Mouse (Mus musculus): ENCODE measurements around the gene Rnf5.

Gene Rnf5

GRCm38 (mm10) chr17:34585877-34586771, 17.4 kb downstream of the Rnf5 start:
- DNase-seq (ENCODE audit: low spot score in 2 of 2) = no peak

- no peak for DNase-seq (ENCODE audit: low spot score in 2 of 2)
Observed at GRCm38 (mm10) chr17:34585121-34585520, 18.4 kb downstream of the Rnf5 start.

GRCm38 (mm10) chr17:34583819-34584218, 19.7 kb downstream of the Rnf5 start:
- no peak for DNase-seq (ENCODE audit: low spot score in 2 of 2)

GRCm38 (mm10) chr17:34583397-34583796, 20.1 kb downstream of the Rnf5 start:
- no peak for DNase-seq (ENCODE audit: low spot score in 2 of 2)

GRCm38 (mm10) chr17:34582528-34582927, 21.0 kb downstream of the Rnf5 start:
- DNase-seq (ENCODE audit: low spot score in 2 of 2) = no peak

GRCm38 (mm10) chr17:34578070-34578469, 25.4 kb downstream of the Rnf5 start:
- DNase-seq (ENCODE audit: low spot score in 2 of 2) = no peak

GRCm38 (mm10) chr17:34576577-34576976, 26.9 kb downstream of the Rnf5 start:
- DNase-seq (ENCODE audit: low spot score in 2 of 2) = no peak

- no peak for DNase-seq (ENCODE audit: low spot score in 2 of 2)
Observed at GRCm38 (mm10) chr17:34572361-34572760, 31.1 kb downstream of the Rnf5 start.

- DNase-seq (ENCODE audit: low spot score in 2 of 2) = no peak
Observed at GRCm38 (mm10) chr17:34571875-34572274, 31.6 kb downstream of the Rnf5 start.

- no peak for DNase-seq (ENCODE audit: low spot score in 2 of 2)
Observed at GRCm38 (mm10) chr17:34569919-34570318, 33.6 kb downstream of the Rnf5 start.

GRCm38 (mm10) chr17:34568421-34568820, 35.1 kb downstream of the Rnf5 start:
- DNase-seq (ENCODE audit: low spot score in 2 of 2) = no peak

- DNase-seq (ENCODE audit: low spot score in 2 of 2) = no peak
Observed at GRCm38 (mm10) chr17:34567311-34567710, 36.2 kb downstream of the Rnf5 start.

- no peak for DNase-seq (ENCODE audit: low spot score in 2 of 2)
Observed at GRCm38 (mm10) chr17:34564796-34565195, 38.7 kb downstream of the Rnf5 start.

- no peak for DNase-seq (ENCODE audit: low spot score in 2 of 2)
Observed at GRCm38 (mm10) chr17:34564003-34564421, 39.5 kb downstream of the Rnf5 start, which contains the start of gene Notch4. Gene Notch4, plus strand, starts transcription at chr17:34564268.

- DNase-seq (ENCODE audit: low spot score in 2 of 2) = no peak
Observed at GRCm38 (mm10) chr17:34563354-34563753, 40.1 kb downstream of the Rnf5 start.

GRCm38 (mm10) chr17:34562595-34562994, 40.9 kb downstream of the Rnf5 start:
- DNase-seq (ENCODE audit: low spot score in 2 of 2) = no peak

GRCm38 (mm10) chr17:34561200-34561599, 42.3 kb downstream of the Rnf5 start:
- no peak for DNase-seq (ENCODE audit: low spot score in 2 of 2)

- DNase-seq (ENCODE audit: low spot score in 2 of 2) = no peak
Observed at GRCm38 (mm10) chr17:34560438-34560837, 43.1 kb downstream of the Rnf5 start.

- no peak for DNase-seq (ENCODE audit: low spot score in 2 of 2)
Observed at GRCm38 (mm10) chr17:34559895-34560294, 43.6 kb downstream of the Rnf5 start.

- no peak for DNase-seq (ENCODE audit: low spot score in 2 of 2)
Observed at GRCm38 (mm10) chr17:34559116-34559515, 44.4 kb downstream of the Rnf5 start.

GRCm38 (mm10) chr17:34557411-34557810, 46.1 kb downstream of the Rnf5 start:
- no peak for DNase-seq (ENCODE audit: low spot score in 2 of 2)

- no peak for DNase-seq (ENCODE audit: low spot score in 2 of 2)
Observed at GRCm38 (mm10) chr17:34556406-34556805, 47.1 kb downstream of the Rnf5 start.

- DNase-seq (ENCODE audit: low spot score in 2 of 2) = peak; percentile 78
Observed at GRCm38 (mm10) chr17:34555483-34555882, 48.0 kb downstream of the Rnf5 start.

All from right cerebral cortex, adult 2 months (tissue).